10 mouse cellular contexts compared by ENCODE assay signal in genomic region chr3:27210271-27210670, GRCm38 (mm10). TPM values are rescaled to one million over a fixed set of nuclear protein-coding genes. Genes with fewer than 3 reads are reported as not detected.
DNase-seq lines count a peak whose midpoint lies in the region; ATAC-seq and TF ChIP-seq lines count a peak whose summit lies in the region.
"Had no signal": no experiment of that assay in that cellular context is flagged by ENCODE, and none has a peak within 500 bp of the region (broad histone marks: within the 10 kb centered on the region; RNA-seq: fewer than 3 reads in every experiment).

No protein-coding gene starts in this region.

- no peak for TF ChIP-seq CTCF in kidney, adult 2 months (conservative IDR thresholded peaks at IDR 0.05; ENCODE audit: insufficient read depth, insufficient read length, low read depth, low read length)

- H3K36me3 ChIP-seq in kidney, adult 2 months (ENCODE audit: control insufficient read depth, insufficient read depth, low read length) = peaks cover 2% of the 10 kb centered on the region; the same call in 1 of the 2 replicates
- H3K36me3 ChIP-seq in kidney, embryonic 16.5 days (ENCODE audit: insufficient read depth, low read length) = no peaks in the 10 kb centered on the region; the same call in 1 of the 2 replicates
- H3K36me3 ChIP-seq: limb, embryonic 12.5 days had no signal

- no peak for TF ChIP-seq POLR2A in kidney, adult 2 months (IDR thresholded peaks at IDR 0.05; ENCODE audit: low read depth, low read length)

- no peak overlapping the region for H3K27ac ChIP-seq in kidney, adult 2 months (ENCODE audit: insufficient read depth, low read depth, low read length)
- H3K27ac ChIP-seq in kidney, embryonic 16.5 days (ENCODE audit: low read length) = no peak overlapping the region
- H3K27ac ChIP-seq: limb, embryonic 12.5 days had no signal

- no peak overlapping the region for H3K9ac ChIP-seq in kidney, embryonic 16.5 days (replicated peaks; ENCODE audit: low read length)
- H3K9ac ChIP-seq: limb, embryonic 12.5 days had no signal

- H3K4me2 ChIP-seq in kidney, embryonic 16.5 days (replicated peaks; ENCODE audit: low read depth, low read length) = no peak overlapping the region
- H3K4me2 ChIP-seq: limb, embryonic 12.5 days had no signal

- peak; percentile 55 for DNase-seq in kidney, adult 2 months
- DNase-seq in right cerebral cortex, adult 18-20 months = peak; percentile 24
- no peak for DNase-seq in right cerebral cortex, adult 2 months (ENCODE audit: low spot score in 2 of 2)
- DNase-seq in ovary, adult 18-20 months (ENCODE audit: low spot score) = no peak
- DNase-seq in layer of hippocampus, postnatal 10 days (ENCODE audit: low spot score in 2 of 2) = no peak

- H3K9me3 ChIP-seq in kidney, embryonic 16.5 days (ENCODE audit: low read length) = 0 out of 2 replicates have a peak, but pooled peaks cover 5% of the 10 kb centered on the region

- WGBS in kidney, adult 2 months = 34% methylated on average over 7 of the region's 7 CpGs
- WGBS in kidney, embryonic 16.5 days = 46% methylated on average over 7 of the region's 7 CpGs

- no peaks in the 10 kb centered on the region for H3K27me3 ChIP-seq in kidney, adult 2 months (replicated peaks; ENCODE audit: control insufficient read depth, insufficient read depth, low read length)
- H3K27me3 ChIP-seq in kidney, embryonic 16.5 days (ENCODE audit: insufficient read depth, low read length) = no peaks in the 10 kb centered on the region
- H3K27me3 ChIP-seq: limb, embryonic 12.5 days had no signal

- ATAC-seq in kidney, embryonic 16.5 days (ENCODE audit: low FRiP score, low TSS enrichment) = no peak; the same call in 1 of the 2 replicates
- ATAC-seq in granulocyte monocyte progenitor cell, adult 5-6 weeks (replicated peaks; ENCODE audit: poor library complexity, severe bottlenecking) = peak; percentile 79
- no peak for ATAC-seq in erythroblast, adult 5-6 weeks (replicated peaks; ENCODE audit: low FRiP score, poor library complexity, severe bottlenecking)
- ATAC-seq: midbrain, embryonic 16.5 days had no signal

- no peak overlapping the region for H3K4me3 ChIP-seq in kidney, adult 2 months (ENCODE audit: insufficient read depth, low read depth, low read length)
- H3K4me3 ChIP-seq in kidney, embryonic 16.5 days (ENCODE audit: low read length) = no peak overlapping the region
- H3K4me3 ChIP-seq: limb, embryonic 12.5 days had no signal

- H3K4me1 ChIP-seq in kidney, adult 2 months (ENCODE audit: control insufficient read depth, insufficient read depth, low read length) = peaks cover 7% of the 10 kb centered on the region; the same call in 1 of the 2 replicates
- peaks cover 15% of the 10 kb centered on the region for H3K4me1 ChIP-seq in kidney, embryonic 16.5 days (ENCODE audit: insufficient read depth, low read length)

RNA-seq across cellular contexts. Expression of gene Nceh1, which starts 27.5 kb away (rescaled TPM):
- 141 and 409 TPM in 2 replicates for polyA plus RNA-seq in kidney, adult 2 months (2012; rRNA removed)
- polyA plus RNA-seq in kidney, embryonic 16.5 days (2015; fragmentation: Nextera tagmentation; extraction: Ambion mirVana) = 25.3 and 26.6 TPM in 2 replicates
- total RNA-seq in granulocyte monocyte progenitor cell, adult 5-6 weeks (2014; fragmentation: Nextera tagmentation) = 9.9 and 14.0 TPM in 2 replicates
- 16.8 and 17.7 TPM in 2 replicates for total RNA-seq in granulocyte monocyte progenitor cell, adult 5-6 weeks (2017)
- total RNA-seq in erythroblast, adult 5-6 weeks (2015; ENCODE audit: low replicate concordance) = 1.7 and 4.0 TPM in 2 replicates
- total RNA-seq in erythroblast, adult 5-6 weeks (2017; ENCODE audit: low replicate concordance) = 5.2 and 5.6 TPM in 2 replicates
- 10 to 100 TPM; 79.8 to 82.2 TPM for total RNA-seq in layer of hippocampus, postnatal 10 days (2021)

RNA-seq across cellular contexts. Expression of gene Ect2, which starts 56.6 kb away (rescaled TPM):
- 1.3 and 2.4 TPM in 2 replicates for polyA plus RNA-seq in kidney, adult 2 months (2012; rRNA removed)
- polyA plus RNA-seq in kidney, embryonic 16.5 days (2015; fragmentation: Nextera tagmentation; extraction: Ambion mirVana) = 58.9 and 63.9 TPM in 2 replicates
- 27.7 and 82.9 TPM in 2 replicates for total RNA-seq in granulocyte monocyte progenitor cell, adult 5-6 weeks (2014; fragmentation: Nextera tagmentation)
- total RNA-seq in granulocyte monocyte progenitor cell, adult 5-6 weeks (2017) = 61.2 and 75.8 TPM in 2 replicates
- total RNA-seq in erythroblast, adult 5-6 weeks (2015; ENCODE audit: low replicate concordance) = 20.6 and 38.9 TPM in 2 replicates
- total RNA-seq in erythroblast, adult 5-6 weeks (2017; ENCODE audit: low replicate concordance) = 36.3 and 44.5 TPM in 2 replicates
- total RNA-seq in layer of hippocampus, postnatal 10 days (2021) = 1 to 10 TPM; 2.9 to 4.3 TPM

Comparison
In these comparisons a context has a peak if more than half of its experiments do, and no peak if none do; other contexts are left out.
1. DNase-seq: peak in kidney, adult 2 months (single experiment) and right cerebral cortex, adult 18-20 months (single experiment); none in right cerebral cortex, adult 2 months (0 of 2), ovary, adult 18-20 months (single experiment) and layer of hippocampus, postnatal 10 days (0 of 2).
2. RNA of gene Nceh1, which starts 27.5 kb away (total RNA-seq): 79.8 to 82.2 TPM in layer of hippocampus, postnatal 10 days; 9.9 to 17.7 TPM in granulocyte monocyte progenitor cell, adult 5-6 weeks and 1.7 to 5.6 TPM in erythroblast, adult 5-6 weeks; every median in the first group is over 4 times any median in the second.
3. RNA of gene Ect2, which starts 56.6 kb away (total RNA-seq): 27.7 to 82.9 TPM in granulocyte monocyte progenitor cell, adult 5-6 weeks and 20.6 to 44.5 TPM in erythroblast, adult 5-6 weeks; 2.9 to 4.3 TPM in layer of hippocampus, postnatal 10 days; every median in the first group is over 4 times any median in the second.